Mouse (Mus musculus): ENCODE measurements around the gene Zcchc18.
"Not testable (repeated sequence)": the region's sequence is repeated elsewhere in the genome, so short reads cannot be mapped to it uniquely, and the experiment has no call there.

GRCm38 (mm10) chrX:136958300-136958699, 34.7 kb upstream of the Zcchc18 start:
- TF ChIP-seq CTCF (conservative IDR thresholded peaks at IDR 0.05; ENCODE audit: low read length); NANOG (IDR thresholded peaks at IDR 0.05; ENCODE audit: borderline replicate concordance, low read length); POU5F1 (IDR thresholded peaks at IDR 0.05; ENCODE audit: borderline replicate concordance, low read length): not testable (repeated sequence)

All from E14TG2a.4 (cell line).